Mouse (Mus musculus): Measurements from ENCODE around the gene Rnf31. TPM values are rescaled to one million over a fixed set of nuclear protein-coding genes. Genes with fewer than 3 reads are reported as not detected.

The Rnf31 gene
- polyA plus RNA-seq, 1 experiment from 2014 or later: 17.7 TPM

DNA sequence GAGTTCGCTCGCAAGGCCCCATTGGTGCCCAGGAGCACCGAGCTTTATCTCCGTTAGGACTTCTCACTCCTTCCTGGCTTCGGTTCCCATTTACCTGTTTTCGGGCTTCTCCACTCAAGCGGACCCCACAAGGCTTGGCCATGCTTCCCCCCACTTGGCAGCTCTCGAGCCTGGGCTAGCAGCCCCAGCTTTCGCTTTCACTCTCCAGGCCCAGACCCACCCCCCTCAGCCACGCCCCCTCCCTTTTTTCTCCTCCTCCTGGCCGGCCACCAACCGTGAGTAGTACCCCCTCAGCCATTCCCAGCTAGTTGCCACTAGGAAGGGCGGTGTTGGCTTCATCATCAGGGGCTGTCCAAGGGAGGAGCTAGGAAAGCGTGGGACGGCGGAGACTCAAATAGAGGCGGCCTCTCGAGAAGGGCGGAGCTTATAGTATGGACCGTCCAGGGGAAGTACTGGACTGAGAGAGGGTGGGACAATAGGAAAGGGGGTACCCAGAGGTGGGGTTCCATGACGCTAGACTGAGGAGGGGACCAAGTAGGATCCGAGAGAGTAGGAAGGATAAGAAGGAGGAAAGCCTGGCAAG, 669 bp upstream of the Rnf31 start, which contains the start of gene Psme2:
Gene Psme2 (minus strand): TSS at position 366 of the 583 bp plus-strand sequence.
- H3K4me2 ChIP-seq (replicated peaks; ENCODE audit: low read depth, low read length): peak within 1 kb of the TSS; percentile 89
- under 1% methylated on average over 22 of the region's 22 CpGs for WGBS
- H3K9ac ChIP-seq (ENCODE audit: low read depth, low read length): peak within 1 kb of the TSS; percentile 80
- H3K27ac ChIP-seq (ENCODE audit: low read depth, low read length): peak within 1 kb of the TSS; percentile 95
- peaks cover 26% of the 10 kb centered on the region for H3K36me3 ChIP-seq (ENCODE audit: control insufficient read depth, insufficient read depth, low read length)
- H3K27me3 ChIP-seq (ENCODE audit: control insufficient read depth, insufficient read depth, low read length): no peaks in the 10 kb centered on the region
- H3K4me3 ChIP-seq (ENCODE audit: low read length): peak within 1 kb of the TSS; percentile 96
- peak; percentile 97 for ATAC-seq (ENCODE audit: low FRiP score, low TSS enrichment)
- H3K9me3 ChIP-seq (ENCODE audit: control insufficient read depth, low read length): no peaks in the 10 kb centered on the region
- H3K4me1 ChIP-seq (ENCODE audit: control insufficient read depth, insufficient read depth, low read length): peaks cover 17% of the 10 kb centered on the region

DNA sequence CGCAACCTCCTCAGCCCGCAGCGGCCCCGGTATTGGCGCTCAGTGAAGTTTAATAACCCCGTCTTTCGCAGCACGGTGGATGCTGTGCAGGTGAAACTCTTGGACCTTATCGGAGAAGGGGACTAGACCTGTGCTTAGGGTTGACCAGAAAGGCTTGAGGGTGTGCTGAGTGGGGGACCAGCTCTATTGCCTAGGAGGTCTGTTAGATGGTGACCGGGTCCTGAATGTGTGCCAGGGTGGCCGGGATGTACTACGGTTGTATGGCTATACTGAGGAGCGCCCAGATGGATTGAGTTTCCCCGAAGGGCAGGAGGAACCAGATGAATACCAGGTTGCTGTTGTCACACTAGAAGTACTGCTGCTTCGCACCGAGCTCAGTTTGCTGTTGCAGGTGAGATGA, 718 bp downstream of the Rnf31 start:
- ATAC-seq (ENCODE audit: low FRiP score, low TSS enrichment): no peak
- H3K4me3 ChIP-seq (ENCODE audit: low read length): peak overlapping the region; percentile 96
- no peaks in the 10 kb centered on the region for H3K27me3 ChIP-seq (ENCODE audit: control insufficient read depth, insufficient read depth, low read length)
- peak overlapping the region; percentile 95; the same call in 1 of the 2 replicates for H3K27ac ChIP-seq (ENCODE audit: low read depth, low read length)
- H3K4me1 ChIP-seq (ENCODE audit: control insufficient read depth, insufficient read depth, low read length): peaks cover 17% of the 10 kb centered on the region
- peaks cover 37% of the 10 kb centered on the region for H3K36me3 ChIP-seq (ENCODE audit: control insufficient read depth, insufficient read depth, low read length)
- WGBS: 3% methylated on average over 16 of the region's 16 CpGs
- H3K9ac ChIP-seq (ENCODE audit: low read depth, low read length): peak overlapping the region; percentile 80
- peak overlapping the region; percentile 89 for H3K4me2 ChIP-seq (replicated peaks; ENCODE audit: low read depth, low read length)
- H3K9me3 ChIP-seq (ENCODE audit: control insufficient read depth, low read length): no peaks in the 10 kb centered on the region

DNA sequence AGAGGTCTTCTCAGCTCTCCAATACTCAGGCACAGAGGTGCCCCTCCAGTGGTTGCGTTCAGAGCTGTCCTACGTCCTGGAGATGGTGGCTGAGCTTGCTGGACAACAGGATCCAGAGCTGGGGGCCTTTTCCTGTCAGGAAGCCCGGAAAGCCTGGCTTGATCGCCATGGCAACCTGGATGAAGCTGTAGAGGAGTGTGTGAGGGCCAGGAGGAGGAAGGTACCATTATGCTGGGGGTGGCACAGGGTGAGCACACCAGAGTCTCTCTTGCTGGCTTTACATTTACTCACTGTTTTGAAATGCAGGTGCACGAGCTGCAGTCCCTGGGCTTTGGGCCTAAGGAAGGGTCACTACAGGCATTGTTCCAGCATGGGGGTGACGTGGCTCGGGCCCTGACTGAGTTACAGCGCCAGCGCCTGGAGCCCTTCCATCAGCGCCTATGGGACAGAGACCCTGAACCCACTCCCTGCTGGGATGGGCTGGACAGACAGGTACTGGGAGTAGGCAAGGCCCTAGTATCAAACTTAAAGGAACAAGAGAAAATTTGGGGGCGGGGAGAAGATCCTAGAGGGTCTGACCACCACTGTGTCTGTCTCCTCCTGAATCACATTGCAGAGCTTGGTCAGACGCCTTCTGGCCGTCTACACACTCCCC, 4.7 kb downstream of the Rnf31 start:
- Histone ChIP-seq H3K9me3 (ENCODE audit: control insufficient read depth, low read length) (no peaks in the 10 kb centered on the region), H3K36me3 (ENCODE audit: control insufficient read depth, insufficient read depth, low read length) (peaks cover 65% of the 10 kb centered on the region), H3K27me3 (ENCODE audit: control insufficient read depth, insufficient read depth, low read length) (no peaks in the 10 kb centered on the region), H3K9ac (ENCODE audit: low read depth, low read length) (no peak overlapping the region), H3K4me1 (ENCODE audit: control insufficient read depth, insufficient read depth, low read length) (peaks cover 10% of the 10 kb centered on the region), H3K4me2 (replicated peaks; ENCODE audit: low read depth, low read length) (no peak overlapping the region), H3K4me3 (ENCODE audit: low read length) (no peak overlapping the region), H3K27ac (ENCODE audit: low read depth, low read length) (no peak overlapping the region)
- no peak for ATAC-seq (ENCODE audit: low FRiP score, low TSS enrichment)
- WGBS: 80% methylated on average over 13 of the region's 13 CpGs

DNA sequence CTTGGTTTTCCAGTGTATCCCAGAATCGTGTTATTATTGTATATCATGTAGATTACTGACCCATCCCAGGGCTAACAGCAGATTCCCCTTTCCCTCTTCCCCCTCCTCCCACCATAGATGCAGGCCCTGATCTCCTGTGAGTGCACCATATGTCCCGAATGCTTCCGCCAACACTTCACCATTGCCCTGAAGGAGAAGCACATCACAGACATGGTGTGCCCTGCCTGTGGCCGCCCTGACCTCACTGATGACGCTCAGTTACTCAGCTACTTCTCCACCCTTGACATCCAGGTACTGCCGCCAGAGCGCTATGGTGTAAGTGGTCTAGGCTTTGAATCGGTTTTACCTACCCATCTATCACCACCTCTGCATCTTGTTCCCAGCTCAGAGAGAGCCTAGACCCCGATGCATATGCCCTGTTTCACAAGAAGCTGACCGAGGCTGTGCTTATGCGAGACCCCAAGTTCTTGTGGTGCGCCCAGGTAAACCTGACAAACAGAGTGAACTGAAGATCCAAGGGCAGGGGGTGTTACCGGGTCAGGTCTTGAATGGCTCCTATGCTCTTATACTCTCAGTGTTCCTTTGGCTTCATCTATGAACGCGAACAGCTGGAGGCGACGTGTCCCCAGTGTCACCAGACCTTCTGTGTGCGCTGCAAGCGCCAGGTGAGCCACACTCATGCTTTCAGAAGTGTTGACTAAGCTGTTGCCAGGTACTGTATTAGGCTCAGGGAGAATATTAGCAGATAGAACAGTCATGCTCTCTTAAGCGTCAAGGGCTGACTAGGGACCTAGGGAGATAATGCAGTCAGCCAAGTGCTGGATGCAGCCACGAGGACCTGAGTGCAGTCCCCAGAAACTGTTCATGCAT, 7.2 kb downstream of the Rnf31 start:
- no peaks in the 10 kb centered on the region for H3K4me1 ChIP-seq (ENCODE audit: control insufficient read depth, insufficient read depth, low read length)
- 88% methylated on average over 21 of the region's 21 CpGs for WGBS

DNA sequence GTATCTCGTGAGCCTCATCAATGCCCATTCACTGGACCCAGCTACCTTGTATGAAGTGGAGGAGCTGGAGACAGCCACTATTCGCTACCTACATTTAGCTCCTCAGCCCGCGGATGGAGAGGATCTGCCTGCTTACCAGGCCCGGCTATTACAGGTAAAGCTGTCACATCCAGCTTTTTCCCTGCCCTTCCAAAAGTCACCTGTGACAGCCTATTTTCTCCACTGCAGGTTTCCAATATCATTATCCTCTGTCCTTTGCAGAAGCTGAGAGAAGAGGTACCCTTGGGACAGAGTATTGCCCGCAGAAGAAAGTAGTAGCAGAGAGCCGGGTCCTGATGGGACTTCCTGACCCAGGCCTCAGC, 11.7 kb downstream of the Rnf31 start, which contains the start of gene Irf9:
Gene Irf9 (plus strand): TSS at position 301 of the 362 bp plus-strand sequence.
- peaks cover 65% of the 10 kb centered on the region for H3K36me3 ChIP-seq (ENCODE audit: control insufficient read depth, insufficient read depth, low read length)
- 74% methylated on average over 7 of the region's 7 CpGs for WGBS
- peak within 1 kb of the TSS; percentile 70 for H3K27ac ChIP-seq (ENCODE audit: low read depth, low read length)
- H3K9ac ChIP-seq (ENCODE audit: low read depth, low read length): peak within 1 kb of the TSS; percentile 52; the same call in 1 of the 2 replicates
- H3K4me3 ChIP-seq (ENCODE audit: low read length): peak within 1 kb of the TSS; percentile 33
- peaks cover 5% of the 10 kb centered on the region; the same call in 1 of the 2 replicates for H3K4me1 ChIP-seq (ENCODE audit: control insufficient read depth, insufficient read depth, low read length)
- H3K9me3 ChIP-seq (ENCODE audit: control insufficient read depth, low read length): no peaks in the 10 kb centered on the region
- no peak for ATAC-seq (ENCODE audit: low FRiP score, low TSS enrichment)
- peak within 1 kb of the TSS; percentile 41 for H3K4me2 ChIP-seq (replicated peaks; ENCODE audit: low read depth, low read length)
- H3K27me3 ChIP-seq (ENCODE audit: control insufficient read depth, insufficient read depth, low read length): no peaks in the 10 kb centered on the region

More for the DNA sequence above, 7.2 kb downstream of the Rnf31 start:
- Histone ChIP-seq H3K27ac (ENCODE audit: low read depth, low read length) (no peak overlapping the region), H3K4me3 (ENCODE audit: low read length) (no peak overlapping the region), H3K9me3 (ENCODE audit: control insufficient read depth, low read length) (no peaks in the 10 kb centered on the region), H3K9ac (ENCODE audit: low read depth, low read length) (no peak overlapping the region), H3K27me3 (ENCODE audit: control insufficient read depth, insufficient read depth, low read length) (no peaks in the 10 kb centered on the region), H3K4me2 (replicated peaks; ENCODE audit: low read depth, low read length) (no peak overlapping the region), H3K36me3 (ENCODE audit: control insufficient read depth, insufficient read depth, low read length) (peaks cover 79% of the 10 kb centered on the region)
- ATAC-seq (ENCODE audit: low FRiP score, low TSS enrichment): no peak

DNA sequence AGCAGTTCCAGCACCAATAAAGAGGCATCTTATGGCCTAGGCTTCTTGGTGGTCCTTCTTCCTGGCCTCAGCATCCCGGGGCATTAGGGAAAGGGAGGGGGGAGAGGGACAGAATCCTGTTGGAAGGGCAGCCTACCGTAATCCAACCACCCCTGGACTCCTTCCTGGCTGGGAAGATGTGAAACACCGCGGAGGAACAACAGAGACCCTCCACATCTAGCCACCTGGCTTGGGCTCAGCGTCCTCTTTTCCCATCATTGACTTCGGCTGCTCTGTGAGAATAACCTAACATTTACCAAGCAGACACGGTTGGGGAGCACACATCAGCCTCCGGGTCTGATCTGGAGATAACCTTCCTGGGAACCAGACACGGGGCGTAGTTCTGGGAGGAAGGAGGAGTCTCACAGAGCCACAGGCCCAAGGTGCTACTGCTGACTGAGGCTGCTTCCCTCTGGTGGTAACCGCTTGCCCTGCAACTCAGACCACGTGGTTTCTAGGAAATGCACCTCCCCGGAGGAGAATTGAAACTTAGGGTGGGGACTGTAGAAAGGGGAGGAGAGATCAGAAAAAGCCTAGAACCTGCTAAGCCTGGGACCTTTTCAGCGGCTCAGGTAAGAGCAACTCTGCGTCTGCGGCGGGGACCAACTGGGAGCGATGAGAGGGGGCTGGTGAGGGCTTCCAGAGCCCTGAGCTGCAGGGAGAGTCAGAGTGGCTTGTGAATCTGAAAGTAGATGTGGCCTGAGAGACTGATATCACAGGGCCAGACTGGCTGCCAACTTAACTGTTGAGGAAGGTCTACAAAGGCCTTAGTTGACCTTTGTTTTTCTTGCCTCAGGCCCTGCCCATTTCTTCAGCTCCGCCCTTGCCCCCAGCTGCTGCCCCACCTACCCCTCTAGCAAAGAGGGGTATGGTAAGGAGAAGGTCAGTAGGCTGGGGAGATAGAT, 12.4 kb downstream of the Rnf31 start:
- Histone ChIP-seq H3K4me3 (ENCODE audit: low read length) (peak overlapping the region; percentile 33), H3K4me2 (replicated peaks; ENCODE audit: low read depth, low read length) (peak overlapping the region; percentile 41), H3K27ac (ENCODE audit: low read depth, low read length) (peak overlapping the region; percentile 70), H3K9me3 (ENCODE audit: control insufficient read depth, low read length) (no peaks in the 10 kb centered on the region), H3K9ac (ENCODE audit: low read depth, low read length) (peak overlapping the region; percentile 52; the same call in 1 of the 2 replicates), H3K27me3 (ENCODE audit: control insufficient read depth, insufficient read depth, low read length) (no peaks in the 10 kb centered on the region), H3K4me1 (ENCODE audit: control insufficient read depth, insufficient read depth, low read length) (peaks cover 5% of the 10 kb centered on the region; the same call in 1 of the 2 replicates), H3K36me3 (ENCODE audit: control insufficient read depth, insufficient read depth, low read length) (peaks cover 65% of the 10 kb centered on the region)
- WGBS: 13% methylated on average over 19 of the region's 19 CpGs
- peak; percentile 91 for ATAC-seq (ENCODE audit: low FRiP score, low TSS enrichment)

DNA sequence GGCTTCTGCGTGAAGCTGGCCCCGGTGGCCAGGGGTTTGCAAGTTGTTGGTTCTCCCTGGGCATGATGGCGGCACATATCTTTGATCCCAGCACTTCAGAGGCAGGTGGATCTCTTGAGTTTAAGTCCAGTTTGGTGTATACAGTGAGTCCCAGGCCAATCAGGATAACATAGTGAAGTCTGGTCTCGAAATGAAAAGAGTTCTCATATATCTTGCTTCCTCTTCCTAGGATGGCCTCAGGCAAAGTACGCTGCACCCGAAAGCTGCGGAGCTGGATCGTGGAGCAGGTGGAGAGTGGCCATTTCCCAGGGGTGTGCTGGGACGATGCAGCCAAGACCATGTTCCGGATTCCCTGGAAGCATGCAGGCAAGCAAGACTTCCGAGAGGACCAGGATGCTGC, 13.3 kb downstream of the Rnf31 start:
- Histone ChIP-seq H3K9ac (ENCODE audit: low read depth, low read length) (no peak overlapping the region), H3K27me3 (ENCODE audit: control insufficient read depth, insufficient read depth, low read length) (no peaks in the 10 kb centered on the region), H3K4me1 (ENCODE audit: control insufficient read depth, insufficient read depth, low read length) (peaks cover 5% of the 10 kb centered on the region; the same call in 1 of the 2 replicates), H3K4me3 (ENCODE audit: low read length) (no peak overlapping the region), H3K36me3 (ENCODE audit: control insufficient read depth, insufficient read depth, low read length) (peaks cover 67% of the 10 kb centered on the region), H3K27ac (ENCODE audit: low read depth, low read length) (no peak overlapping the region), H3K4me2 (replicated peaks; ENCODE audit: low read depth, low read length) (no peak overlapping the region), H3K9me3 (ENCODE audit: control insufficient read depth, low read length) (no peaks in the 10 kb centered on the region)
- no peak for ATAC-seq (ENCODE audit: low FRiP score, low TSS enrichment)
- WGBS: 83% methylated on average over 11 of the region's 11 CpGs

Measured in kidney, embryonic 14.5 days (tissue).